Mouse (Mus musculus) liver, embryonic 11.5 days (tissue): ENCODE measurements around the gene Trmt44. TPM values are rescaled to one million over a fixed set of nuclear protein-coding genes. Genes with fewer than 3 reads are reported as not detected.
A peak's percentile ranks its signal among the peaks of the same experiment; 100 is the strongest.
"Not testable (repeated sequence)": the region's sequence is repeated elsewhere in the genome, so short reads cannot be mapped to it uniquely, and the experiment has no call there.

Experiments
- ATAC-seq: fragments of 200-750 bp; cut with Nextera tagmentation; replicated peaks from 2 replicates; pipeline ENCODE4 v1.8.0; 2017; ENCODE audit warnings: moderate number of reproducible peaks, mild to moderate bottlenecking, moderate TSS enrichment, moderate library complexity; ENCODE audit not compliant: low FRiP score
- DNase-seq: peaks from one replicate; pipeline ENCODE4 v3.0.0-alpha.2; 2017; ENCODE audit warnings: low spot score
- H3K27ac ChIP-seq: fragments of 300-500 bp; sonication (generic); 2 replicates; pipeline ENCODE4 v1.5.1; 2014; ENCODE audit warnings: mild to moderate bottlenecking, low read depth, low read length, control low read depth
- H3K27me3 ChIP-seq: fragments of 300-500 bp; sonication (generic); replicated peaks from 2 replicates; pipeline ENCODE4 v1.6.1; 2014; ENCODE audit warnings: low read length, mixed read lengths; ENCODE audit not compliant: control insufficient read depth, insufficient read depth
- H3K36me3 ChIP-seq: fragments of 300-500 bp; sonication (generic); 2 replicates; pipeline ENCODE4 v1.6.1; 2014; ENCODE audit warnings: mild to moderate bottlenecking, low read length, moderate library complexity, mixed read lengths; ENCODE audit not compliant: control insufficient read depth, insufficient read depth
- H3K4me1 ChIP-seq: fragments of 300-500 bp; sonication (generic); replicated peaks from 2 replicates; pipeline ENCODE4 v1.6.1; 2014; ENCODE audit warnings: low read length, mixed read lengths; ENCODE audit not compliant: control insufficient read depth, insufficient read depth
- H3K4me2 ChIP-seq: fragments of 300-500 bp; sonication (generic); 2 replicates; pipeline ENCODE4 v1.6.1; 2014; ENCODE audit warnings: mild to moderate bottlenecking, control low read depth, moderate library complexity
- H3K4me3 ChIP-seq: fragments of 300-500 bp; sonication (generic); 2 replicates; pipeline ENCODE4 v1.5.1; 2014; ENCODE audit warnings: low read depth, low read length, control low read depth
- H3K9ac ChIP-seq: fragments of 300-500 bp; sonication (generic); 2 replicates; pipeline ENCODE4 v1.6.1; 2014; ENCODE audit warnings: low read depth, low read length, control low read depth
- H3K9me3 ChIP-seq: fragments of 300-500 bp; sonication (generic); 2 replicates; pipeline ENCODE4 v1.6.1; 2016; ENCODE audit warnings: low read length, inconsistent platforms, mixed read lengths; ENCODE audit not compliant: control insufficient read depth
- WGBS: fragments of 180-500 bp; shearing (Covaris S2); extraction: QIAGEN DNeasy Blood & Tissue Kit; methylation state at CpG from one replicate; pipeline ENCODE4 v1.1.7; 2014; 5-methylcytosine and 5-hydroxymethylcytosine counted together
- polyA plus RNA-seq: library from polyadenylated mRNA; unstranded; fragments of >200 nt; fragmentation: Nextera tagmentation; extraction: Ambion mirVana; gene quantifications from 2 replicates; pipeline ENCODE4 v1.2.1, GENCODE M21; 2014

Trmt44 gene
- polyA plus RNA-seq, 1 experiment from 2014 or later, result 9.2 TPM

- ATAC-seq (no peak), DNase-seq (no peak)
- H3K27me3 ChIP-seq, result no peaks in the 10 kb centered on the region
- WGBS, result 85% methylated on average over 4 of the region's 4 CpGs
- H3K4me3 ChIP-seq, result no peak overlapping the region
- no peak overlapping the region for H3K4me2 ChIP-seq
- H3K9ac ChIP-seq, result no peak overlapping the region
- H3K9me3 ChIP-seq, result no peaks in the 10 kb centered on the region; the same call in 1 of the 2 replicates
- H3K4me1 ChIP-seq, result no peaks in the 10 kb centered on the region
- peaks cover 21% of the 10 kb centered on the region; the same call in 1 of the 2 replicates for H3K36me3 ChIP-seq
- H3K27ac ChIP-seq, result no peak overlapping the region
These were observed 19.9 kb upstream of the Trmt44 start for GRCm38 (mm10) chr5:35594768-35595167.

DNA sequence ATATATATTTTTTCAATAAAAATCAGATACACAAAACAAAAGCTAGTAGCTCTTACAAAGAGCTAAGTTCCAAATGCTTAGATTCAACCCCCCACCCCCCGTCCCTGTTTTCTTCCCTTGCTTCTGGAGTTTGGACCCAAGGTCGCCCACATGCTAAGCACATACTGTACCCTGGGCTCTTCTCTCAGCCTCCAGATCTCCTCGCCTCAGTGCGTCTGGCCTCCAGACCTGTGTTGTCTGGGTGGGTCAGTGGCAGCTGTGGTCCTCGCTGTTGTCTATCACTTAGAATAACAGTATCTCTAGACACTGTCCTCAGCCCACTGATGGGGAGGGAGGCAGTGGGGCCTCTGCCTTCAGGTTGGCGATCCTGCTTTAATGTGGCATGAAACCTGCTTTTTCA is 18.4 kb upstream of the Trmt44 start:
- Histone ChIP-seq H3K9ac (no peak overlapping the region), H3K27ac (no peak overlapping the region), H3K4me1 (no peaks in the 10 kb centered on the region), H3K27me3 (no peaks in the 10 kb centered on the region), H3K4me2 (no peak overlapping the region), H3K9me3 (no peaks in the 10 kb centered on the region; the same call in 1 of the 2 replicates), H3K36me3 (peaks cover 20% of the 10 kb centered on the region; the same call in 1 of the 2 replicates), H3K4me3 (no peak overlapping the region)
- DNase-seq (no peak), ATAC-seq (no peak)
- 86% methylated on average over 6 of the region's 6 CpGs for WGBS

DNA sequence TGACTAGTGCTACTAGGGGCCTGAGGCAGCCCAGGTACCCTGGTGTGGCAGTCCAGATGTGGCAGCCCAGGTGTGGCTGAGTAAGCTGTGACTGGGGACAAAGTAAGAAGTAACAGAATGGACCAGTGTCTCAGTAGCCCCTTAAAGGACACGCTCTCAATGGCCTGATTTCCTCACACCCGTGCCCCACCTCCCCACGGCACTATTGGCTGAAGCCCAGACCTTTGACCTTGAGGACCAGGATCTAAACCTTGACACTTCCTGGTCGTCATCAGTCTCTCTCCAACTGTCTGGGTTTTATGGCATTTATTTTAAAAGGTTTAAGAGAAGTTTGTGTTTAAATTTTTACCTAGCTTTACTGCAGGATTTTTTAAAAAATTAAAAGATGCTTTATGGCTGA is 18.0 kb upstream of the Trmt44 start:
- DNase-seq, result no peak
- no peaks in the 10 kb centered on the region; the same call in 1 of the 2 replicates for H3K9me3 ChIP-seq
- no peak overlapping the region for H3K27ac ChIP-seq
- H3K4me1 ChIP-seq, result no peaks in the 10 kb centered on the region
- no peak overlapping the region for H3K4me2 ChIP-seq
- 78% methylated on average over 4 of the region's 4 CpGs for WGBS
- no peak for ATAC-seq
- H3K4me3 ChIP-seq, result no peak overlapping the region
- peaks cover 16% of the 10 kb centered on the region; the same call in 1 of the 2 replicates for H3K36me3 ChIP-seq
- no peaks in the 10 kb centered on the region for H3K27me3 ChIP-seq
- H3K9ac ChIP-seq, result no peak overlapping the region

- Histone ChIP-seq H3K9me3 (no peaks in the 10 kb centered on the region; the same call in 1 of the 2 replicates), H3K9ac (no peak overlapping the region), H3K27ac (no peak overlapping the region), H3K4me3 (no peak overlapping the region), H3K27me3 (no peaks in the 10 kb centered on the region), H3K4me2 (no peak overlapping the region), H3K4me1 (no peaks in the 10 kb centered on the region), H3K36me3 (peaks cover 15% of the 10 kb centered on the region; the same call in 1 of the 2 replicates)
- 82% methylated on average over 21 of the region's 21 CpGs for WGBS
- ATAC-seq, result no peak
- DNase-seq, result no peak
These were observed 17.3 kb upstream of the Trmt44 start for GRCm38 (mm10) chr5:35592081-35592736.

- WGBS, result 82% methylated on average over 4 of the region's 4 CpGs
- H3K27me3 ChIP-seq, result no peaks in the 10 kb centered on the region
- DNase-seq (no peak), ATAC-seq (no peak)
- H3K9ac ChIP-seq, result no peak overlapping the region
- no peak overlapping the region for H3K4me2 ChIP-seq
- peaks cover 15% of the 10 kb centered on the region; the same call in 1 of the 2 replicates for H3K36me3 ChIP-seq
- no peak overlapping the region for H3K27ac ChIP-seq
- no peak overlapping the region for H3K4me3 ChIP-seq
- H3K4me1 ChIP-seq, result no peaks in the 10 kb centered on the region
- no peaks in the 10 kb centered on the region; the same call in 1 of the 2 replicates for H3K9me3 ChIP-seq
These were observed 16.6 kb upstream of the Trmt44 start for GRCm38 (mm10) chr5:35591497-35591896.

DNA sequence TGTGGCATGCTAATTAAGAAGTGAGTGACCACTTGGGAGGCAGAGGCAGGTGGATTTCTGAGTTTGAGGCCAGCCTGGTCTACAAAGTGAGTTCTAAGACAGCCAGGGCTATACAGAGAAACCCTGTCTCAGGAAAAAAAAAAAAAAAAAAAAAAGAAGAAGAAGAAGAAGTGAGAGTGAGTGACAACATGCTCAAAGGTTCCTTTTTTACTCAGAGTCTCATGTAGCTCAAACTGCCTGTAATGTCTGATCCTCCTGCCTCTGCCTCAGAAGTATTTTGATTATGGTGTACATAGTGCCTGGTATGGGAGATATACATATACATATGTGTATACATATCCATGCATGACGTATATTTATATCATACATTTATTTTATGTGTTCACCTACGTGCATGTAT is 9.4 kb upstream of the Trmt44 start:
- not testable (repeated sequence) for DNase-seq, H3K27me3 ChIP-seq, H3K4me1 ChIP-seq, H3K36me3 ChIP-seq, H3K4me2 ChIP-seq, H3K9ac ChIP-seq, H3K27ac ChIP-seq, H3K9me3 ChIP-seq, H3K4me3 ChIP-seq, ATAC-seq
- WGBS, result 80% methylated on average over 2 of the region's 2 CpGs

DNA sequence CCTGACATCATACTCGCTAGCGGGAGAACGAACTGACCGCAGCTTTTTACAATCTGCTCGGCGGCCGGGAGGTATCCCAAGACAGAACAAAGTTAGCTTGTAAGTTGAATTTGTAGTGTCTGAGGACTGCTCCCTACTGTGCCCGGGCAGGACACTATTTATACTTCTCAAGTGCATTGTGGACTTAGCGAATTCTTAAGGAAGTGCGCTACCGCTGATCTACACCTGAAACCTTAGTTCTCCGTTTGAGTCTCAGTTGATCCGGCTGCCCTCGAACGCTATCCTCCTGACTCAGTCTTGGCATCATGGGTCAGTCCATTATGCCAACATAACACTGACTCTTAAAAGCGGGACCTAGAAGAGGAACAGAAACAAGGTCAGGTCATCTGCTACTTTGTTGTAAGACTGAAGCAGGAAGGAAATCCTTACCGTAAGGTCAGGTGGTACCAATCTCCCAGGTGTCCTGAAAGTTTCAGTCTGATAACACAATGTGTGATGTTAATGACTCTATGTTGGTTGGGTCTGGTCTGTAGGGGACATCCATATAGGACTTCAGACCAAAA is 8.4 kb upstream of the Trmt44 start:
- Histone ChIP-seq H3K27me3 (no peaks in the 10 kb centered on the region), H3K9ac (peak overlapping the region; percentile 58), H3K36me3 (no peaks in the 10 kb centered on the region), H3K4me1 (0 out of 2 replicates have a peak, but pooled peaks cover 4% of the 10 kb centered on the region), H3K9me3 (no peaks in the 10 kb centered on the region), H3K4me3 (peak overlapping the region; percentile 67), H3K27ac (no peak overlapping the region), H3K4me2 (peak overlapping the region; percentile 79)
- 3% methylated on average over 17 of the region's 17 CpGs for WGBS
- no peak for DNase-seq
- no peak for ATAC-seq

DNA sequence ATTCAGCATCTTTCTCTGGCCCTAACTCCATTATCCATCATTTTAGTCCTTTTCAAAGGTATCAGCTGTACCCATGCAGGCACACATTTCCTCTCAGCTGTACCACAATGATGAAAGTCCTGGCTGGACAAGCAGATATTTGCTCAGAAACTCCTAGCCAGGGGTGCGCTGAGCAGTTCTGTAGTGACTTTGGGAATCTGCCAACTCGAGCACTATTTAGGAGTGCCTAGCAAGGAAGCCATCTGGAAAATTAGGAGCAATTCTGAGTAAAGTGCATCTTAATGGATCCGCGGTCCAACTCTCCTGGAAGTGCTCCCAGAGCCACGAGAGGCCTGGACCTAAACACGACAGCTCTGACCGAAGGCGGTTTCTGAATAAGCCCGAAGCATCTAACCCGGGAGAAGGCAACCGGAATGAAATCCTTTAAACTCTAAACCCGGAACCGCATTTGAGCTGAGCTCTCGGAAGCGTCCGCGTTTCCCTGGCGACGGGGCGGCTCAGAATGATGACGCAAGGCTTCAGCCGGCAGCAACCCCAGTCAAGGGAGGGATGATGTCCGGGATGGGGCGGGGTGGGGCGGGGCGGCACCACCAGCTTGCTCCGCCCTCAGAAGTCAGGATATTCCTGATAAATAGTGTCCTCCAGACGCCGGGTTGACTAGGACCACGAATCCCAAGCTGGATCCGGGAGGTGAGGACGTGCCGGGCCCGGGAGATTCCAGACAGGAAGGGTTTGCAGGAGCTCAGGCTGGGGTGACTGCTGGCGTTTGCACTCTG is 7.8 kb upstream of the Trmt44 start, which contains the start of gene Acox3:
TSS of gene Acox3 (plus strand) at position 596 of the 776 bp plus-strand sequence.
- H3K4me1 ChIP-seq, result 0 out of 2 replicates have a peak, but pooled peaks cover 4% of the 10 kb centered on the region
- H3K4me3 ChIP-seq, result peak within 1 kb of the TSS; percentile 67
- WGBS, result under 1% methylated on average over 35 of the region's 35 CpGs
- H3K9ac ChIP-seq, result peak within 1 kb of the TSS; percentile 58
- ATAC-seq (peak; percentile 89), DNase-seq (peak; percentile 95)
- H3K27me3 ChIP-seq, result no peaks in the 10 kb centered on the region
- no peaks in the 10 kb centered on the region for H3K36me3 ChIP-seq
- no peak within 1 kb of the TSS for H3K27ac ChIP-seq
- no peaks in the 10 kb centered on the region for H3K9me3 ChIP-seq
- H3K4me2 ChIP-seq, result peak within 1 kb of the TSS; percentile 79
